Mouse (Mus musculus): ENCODE data around the gene Aldh16a1.

Aldh16a1 gene

GRCm38 (mm10) chr7:45183672-45184071, 29.3 kb upstream of the Aldh16a1 start:
- Histone ChIP-seq H3K9me3 (ENCODE audit: low read length) (no peaks in the 10 kb centered on the region), H3K27me3 (ENCODE audit: insufficient read depth, low read length) (peaks cover 89% of the 10 kb centered on the region), H3K4me3 (replicated peaks; ENCODE audit: low read length) (no peak overlapping the region), H3K36me3 (ENCODE audit: insufficient read depth, low read length) (no peaks in the 10 kb centered on the region), H3K4me1 (replicated peaks; ENCODE audit: low read depth, low read length) (peaks cover 36% of the 10 kb centered on the region)
- TF ChIP-seq POU5F1 (IDR thresholded peaks at IDR 0.05; ENCODE audit: borderline replicate concordance, low read length): no peak

DNA sequence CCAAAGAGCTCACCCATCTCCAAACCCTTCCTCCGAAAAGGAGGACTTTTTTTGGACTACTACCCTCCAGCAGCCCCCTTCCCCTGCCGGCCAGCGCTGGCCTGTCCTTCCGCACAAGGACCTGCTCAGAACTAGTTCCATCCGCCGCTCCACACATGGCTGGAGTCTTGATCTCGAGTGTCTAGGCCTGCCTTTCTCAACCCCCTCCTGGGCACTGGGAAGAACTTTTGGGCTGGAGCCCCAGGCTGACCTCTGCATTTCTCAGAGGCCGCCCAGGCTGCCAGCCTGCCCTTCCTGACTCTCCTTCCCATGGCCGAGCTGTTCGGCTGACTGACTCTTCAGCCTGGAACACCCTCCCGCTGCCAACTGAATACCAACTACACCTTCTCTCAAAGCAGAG, 28.2 kb upstream of the Aldh16a1 start:
- H3K4me1 ChIP-seq (replicated peaks; ENCODE audit: low read depth, low read length): peaks cover 36% of the 10 kb centered on the region
- H3K27me3 ChIP-seq (ENCODE audit: insufficient read depth, low read length): peaks cover 94% of the 10 kb centered on the region
- H3K4me3 ChIP-seq (replicated peaks; ENCODE audit: low read length): peak overlapping the region; percentile 77
- H3K9me3 ChIP-seq (ENCODE audit: low read length): no peaks in the 10 kb centered on the region
- H3K36me3 ChIP-seq (ENCODE audit: insufficient read depth, low read length): no peaks in the 10 kb centered on the region
- TF ChIP-seq CTCF (conservative IDR thresholded peaks at IDR 0.05; ENCODE audit: low read length): no peak

DNA sequence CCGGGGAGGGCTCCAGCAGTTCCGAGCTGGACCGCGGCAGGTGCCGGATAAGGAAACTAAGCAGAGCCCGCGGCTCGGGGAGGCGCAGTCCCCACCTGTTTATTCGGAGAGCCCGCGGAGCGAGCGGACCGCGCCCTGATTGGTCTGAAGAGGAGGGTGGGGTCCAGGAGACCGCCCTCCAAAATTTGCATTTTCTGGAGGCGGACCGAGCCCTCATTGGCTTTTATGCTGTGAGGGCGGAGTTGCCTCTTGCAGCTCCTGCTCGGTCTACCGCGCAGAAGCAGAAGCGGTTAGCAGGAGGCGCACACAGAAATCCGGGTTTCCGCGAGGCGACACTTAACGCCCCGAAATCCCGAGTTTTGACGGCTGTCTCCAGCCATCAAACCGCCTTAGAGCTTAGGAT, 27.8 kb upstream of the Aldh16a1 start:
- peak overlapping the region; percentile 77 for H3K4me3 ChIP-seq (replicated peaks; ENCODE audit: low read length)
- TF ChIP-seq NANOG (IDR thresholded peaks at IDR 0.05; ENCODE audit: borderline replicate concordance, low read length) (no peak), CTCF (conservative IDR thresholded peaks at IDR 0.05; ENCODE audit: low read length) (no peak), POU5F1 (IDR thresholded peaks at IDR 0.05; ENCODE audit: borderline replicate concordance, low read length) (no peak)
- no peaks in the 10 kb centered on the region for H3K9me3 ChIP-seq (ENCODE audit: low read length)
- H3K4me1 ChIP-seq (replicated peaks; ENCODE audit: low read depth, low read length): peaks cover 40% of the 10 kb centered on the region
- peaks cover 97% of the 10 kb centered on the region for H3K27me3 ChIP-seq (ENCODE audit: insufficient read depth, low read length)
- H3K36me3 ChIP-seq (ENCODE audit: insufficient read depth, low read length): no peaks in the 10 kb centered on the region

DNA sequence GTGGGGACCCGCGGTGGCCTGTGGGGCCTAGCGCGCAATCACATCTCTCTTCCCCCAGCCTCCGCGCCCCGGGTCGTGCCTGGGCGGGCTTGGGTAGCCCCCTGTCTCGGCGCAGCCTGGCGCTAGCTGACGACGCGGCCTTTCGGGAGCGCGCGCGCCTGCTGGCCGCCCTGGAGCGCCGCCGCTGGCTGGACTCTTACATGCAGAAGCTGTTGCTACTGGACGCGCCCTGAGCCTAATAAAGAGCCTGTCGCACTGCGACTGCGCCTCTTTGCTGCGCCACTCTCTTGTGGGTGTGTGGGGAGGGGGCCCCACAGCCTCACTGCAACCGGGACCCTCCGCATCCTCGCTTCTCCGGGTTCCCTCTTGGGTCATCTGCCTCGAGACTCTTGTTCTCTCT, 27.2 kb upstream of the Aldh16a1 start:
- H3K27me3 ChIP-seq (ENCODE audit: insufficient read depth, low read length): peaks cover 96% of the 10 kb centered on the region
- H3K36me3 ChIP-seq (ENCODE audit: insufficient read depth, low read length): no peaks in the 10 kb centered on the region
- H3K4me3 ChIP-seq (replicated peaks; ENCODE audit: low read length): peak overlapping the region; percentile 77
- H3K9me3 ChIP-seq (ENCODE audit: low read length): no peaks in the 10 kb centered on the region
- H3K4me1 ChIP-seq (replicated peaks; ENCODE audit: low read depth, low read length): peaks cover 45% of the 10 kb centered on the region
- TF ChIP-seq POU5F1 (IDR thresholded peaks at IDR 0.05; ENCODE audit: borderline replicate concordance, low read length) (no peak), CTCF (conservative IDR thresholded peaks at IDR 0.05; ENCODE audit: low read length) (no peak)

GRCm38 (mm10) chr7:45180896-45181477, 26.6 kb upstream of the Aldh16a1 start, which contains the start of gene Pth2:
Pth2 (plus strand) TSS chr7:45180995.
- no peak for TF ChIP-seq POU5F1 (IDR thresholded peaks at IDR 0.05; ENCODE audit: borderline replicate concordance, low read length)
- TF ChIP-seq CTCF (conservative IDR thresholded peaks at IDR 0.05; ENCODE audit: low read length): no peak
- no peak for TF ChIP-seq NANOG (IDR thresholded peaks at IDR 0.05; ENCODE audit: borderline replicate concordance, low read length)
- Histone ChIP-seq H3K9me3 (ENCODE audit: low read length) (no peaks in the 10 kb centered on the region), H3K36me3 (ENCODE audit: insufficient read depth, low read length) (no peaks in the 10 kb centered on the region), H3K4me1 (replicated peaks; ENCODE audit: low read depth, low read length) (peaks cover 41% of the 10 kb centered on the region), H3K27me3 (ENCODE audit: insufficient read depth, low read length) (peaks cover 96% of the 10 kb centered on the region), H3K4me3 (replicated peaks; ENCODE audit: low read length) (peak within 1 kb of the TSS; percentile 77)

- TF ChIP-seq NANOG (IDR thresholded peaks at IDR 0.05; ENCODE audit: borderline replicate concordance, low read length) (no peak), CTCF (conservative IDR thresholded peaks at IDR 0.05; ENCODE audit: low read length) (no peak), POU5F1 (IDR thresholded peaks at IDR 0.05; ENCODE audit: borderline replicate concordance, low read length) (no peak)
- Histone ChIP-seq H3K4me3 (replicated peaks; ENCODE audit: low read length) (no peak within 1 kb of the TSS), H3K27me3 (ENCODE audit: insufficient read depth, low read length) (peaks cover 95% of the 10 kb centered on the region), H3K9me3 (ENCODE audit: low read length) (no peaks in the 10 kb centered on the region), H3K4me1 (replicated peaks; ENCODE audit: low read depth, low read length) (peaks cover 50% of the 10 kb centered on the region), H3K36me3 (ENCODE audit: insufficient read depth, low read length) (no peaks in the 10 kb centered on the region)
Observed at GRCm38 (mm10) chr7:45179469-45179868, 25.1 kb upstream of the Aldh16a1 start, which contains the start of gene Gfy. Gfy (minus strand) TSS chr7:45179569.

DNA sequence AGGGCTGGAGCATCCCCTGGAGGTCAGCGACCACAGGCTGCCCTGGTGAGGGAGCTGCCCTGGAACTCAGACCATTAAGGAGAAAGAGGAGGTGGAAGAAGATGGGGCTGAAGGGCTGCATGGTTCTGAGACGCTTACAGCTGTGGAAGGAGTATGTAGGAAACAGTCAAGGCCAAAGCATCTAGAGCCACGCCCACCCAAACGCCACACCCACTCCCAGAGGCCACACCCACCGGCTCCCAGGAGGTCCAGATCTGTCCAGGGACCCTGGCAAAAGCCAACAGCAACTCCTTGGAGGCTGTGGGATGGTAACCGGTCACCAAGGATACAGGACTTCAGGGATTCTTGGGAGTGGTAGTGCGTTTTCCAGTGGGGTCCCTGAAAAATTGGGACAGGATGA, 24.2 kb upstream of the Aldh16a1 start:
- H3K27me3 ChIP-seq (ENCODE audit: insufficient read depth, low read length): peaks cover 88% of the 10 kb centered on the region
- H3K36me3 ChIP-seq (ENCODE audit: insufficient read depth, low read length): no peaks in the 10 kb centered on the region
- H3K4me3 ChIP-seq (replicated peaks; ENCODE audit: low read length): no peak overlapping the region
- TF ChIP-seq POU5F1 (IDR thresholded peaks at IDR 0.05; ENCODE audit: borderline replicate concordance, low read length) (no peak), NANOG (IDR thresholded peaks at IDR 0.05; ENCODE audit: borderline replicate concordance, low read length) (no peak), CTCF (conservative IDR thresholded peaks at IDR 0.05; ENCODE audit: low read length) (no peak)
- peaks cover 53% of the 10 kb centered on the region for H3K4me1 ChIP-seq (replicated peaks; ENCODE audit: low read depth, low read length)
- no peaks in the 10 kb centered on the region for H3K9me3 ChIP-seq (ENCODE audit: low read length)

- no peaks in the 10 kb centered on the region for H3K36me3 ChIP-seq (ENCODE audit: insufficient read depth, low read length)
- peaks cover 76% of the 10 kb centered on the region for H3K27me3 ChIP-seq (ENCODE audit: insufficient read depth, low read length)
- no peak for TF ChIP-seq CTCF (conservative IDR thresholded peaks at IDR 0.05; ENCODE audit: low read length)
- TF ChIP-seq NANOG (IDR thresholded peaks at IDR 0.05; ENCODE audit: borderline replicate concordance, low read length): no peak
- no peak for TF ChIP-seq POU5F1 (IDR thresholded peaks at IDR 0.05; ENCODE audit: borderline replicate concordance, low read length)
- H3K9me3 ChIP-seq (ENCODE audit: low read length): no peaks in the 10 kb centered on the region
- peak overlapping the region; percentile 81 for H3K4me3 ChIP-seq (replicated peaks; ENCODE audit: low read length)
- H3K4me1 ChIP-seq (replicated peaks; ENCODE audit: low read depth, low read length): peaks cover 65% of the 10 kb centered on the region
Observed at GRCm38 (mm10) chr7:45176356-45176755, 22.0 kb upstream of the Aldh16a1 start.

DNA sequence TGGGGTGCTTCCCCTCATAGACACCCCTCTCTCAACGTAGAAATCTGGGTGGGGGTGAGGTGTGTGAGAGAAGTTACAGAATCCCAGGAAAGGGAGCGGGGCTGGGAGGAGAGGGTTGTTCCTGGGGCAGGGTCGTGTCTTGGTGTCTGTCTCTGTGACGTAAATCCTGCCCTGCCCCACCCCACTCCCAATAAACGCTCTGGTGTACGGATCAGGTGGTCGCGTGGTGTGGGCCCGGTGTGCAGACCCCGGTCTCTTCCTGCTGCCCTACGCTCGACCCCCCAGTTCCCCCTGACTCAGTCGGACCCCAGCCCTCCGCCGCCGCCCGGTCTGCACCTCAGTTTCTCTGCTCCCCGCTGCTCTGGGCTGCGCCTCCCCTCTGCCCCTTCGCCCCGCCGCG, 21.5 kb upstream of the Aldh16a1 start:
- TF ChIP-seq NANOG (IDR thresholded peaks at IDR 0.05; ENCODE audit: borderline replicate concordance, low read length): no peak
- TF ChIP-seq CTCF (conservative IDR thresholded peaks at IDR 0.05; ENCODE audit: low read length): no peak
- TF ChIP-seq POU5F1 (IDR thresholded peaks at IDR 0.05; ENCODE audit: borderline replicate concordance, low read length): no peak
- H3K9me3 ChIP-seq (ENCODE audit: low read length): no peaks in the 10 kb centered on the region
- H3K4me1 ChIP-seq (replicated peaks; ENCODE audit: low read depth, low read length): peaks cover 65% of the 10 kb centered on the region
- H3K27me3 ChIP-seq (ENCODE audit: insufficient read depth, low read length): peaks cover 75% of the 10 kb centered on the region
- peak overlapping the region; percentile 81 for H3K4me3 ChIP-seq (replicated peaks; ENCODE audit: low read length)
- H3K36me3 ChIP-seq (ENCODE audit: insufficient read depth, low read length): no peaks in the 10 kb centered on the region

All from E14TG2a.4 (cell line).